Mouse (Mus musculus) B cell, adult 2 months (primary cell): ENCODE results near the gene Tacr1.

Experiments
- DNase-seq, 2 experiments: peaks; one replicate each; pipeline ENCODE4 v3.0.0; 2022

Gene Tacr1

GRCm38 (mm10) chr6:82528631-82529030, 126.5 kb downstream of the Tacr1 start:
- DNase-seq = no peak

DNA sequence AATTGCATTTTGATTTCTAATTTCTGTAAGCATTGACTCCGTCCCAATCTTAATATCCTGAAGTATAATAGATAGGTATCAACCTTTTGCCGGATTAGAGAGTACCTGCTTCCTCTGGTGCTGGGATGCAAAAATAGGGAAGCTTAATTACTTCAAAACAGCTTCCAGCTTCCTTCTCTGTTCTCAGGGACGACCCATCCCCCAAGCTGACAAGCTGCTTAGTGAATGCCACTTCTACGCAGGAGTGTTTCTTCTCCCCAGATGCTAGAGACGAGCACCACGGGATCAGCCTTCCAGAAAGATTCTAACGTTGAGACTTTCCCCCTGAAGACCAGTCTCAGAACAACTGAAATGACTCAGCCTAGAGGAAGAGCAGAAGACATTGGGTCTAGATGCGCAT, 134.5 kb downstream of the Tacr1 start:
- no peak for DNase-seq

- DNase-seq = no peak
These were observed 147.1 kb downstream of the Tacr1 start for GRCm38 (mm10) chr6:82549270-82549669.

- DNase-seq = no peak
These were observed 173.3 kb downstream of the Tacr1 start for GRCm38 (mm10) chr6:82575445-82575844.

DNA sequence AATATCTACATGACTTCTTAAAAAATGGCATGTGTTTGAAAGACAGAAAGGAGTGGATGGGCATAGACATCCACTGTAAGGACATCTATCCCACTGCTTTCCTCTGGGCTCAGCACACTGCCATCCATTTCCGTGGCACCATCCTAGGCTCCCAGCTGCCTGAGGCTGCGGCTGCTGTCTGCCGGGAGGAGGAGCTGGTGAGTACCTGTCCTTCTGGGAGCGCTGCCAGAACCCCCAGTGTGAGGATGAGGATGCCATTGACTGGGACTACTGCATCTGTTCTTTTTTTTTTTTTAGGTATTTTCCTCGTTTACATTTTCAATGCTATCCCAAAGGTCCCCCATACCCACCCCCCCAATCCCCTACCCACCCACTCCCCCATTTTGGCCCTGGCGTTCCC, 183.3 kb downstream of the Tacr1 start:
- no peak for DNase-seq

DNA sequence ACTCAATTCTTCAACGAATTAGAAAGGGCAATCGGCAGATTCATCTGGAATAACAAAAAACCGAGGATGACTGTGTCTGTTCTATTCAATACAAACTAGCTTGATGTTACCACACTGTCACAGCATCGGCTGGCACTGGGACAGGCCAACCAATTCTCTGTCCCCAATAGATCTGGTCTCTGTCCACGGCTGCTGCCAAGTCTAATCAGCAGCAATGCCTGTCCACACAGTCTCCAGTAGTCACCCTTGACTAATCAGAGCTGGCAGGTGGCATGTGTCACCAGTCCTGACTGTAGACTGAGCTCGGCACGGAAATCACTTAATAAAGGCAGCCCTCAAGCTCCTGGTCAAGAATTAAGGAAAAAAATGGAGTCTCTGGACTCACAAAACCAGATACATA, 187.3 kb downstream of the Tacr1 start:
- DNase-seq = no peak

- no peak for DNase-seq
These were observed 193.4 kb downstream of the Tacr1 start for GRCm38 (mm10) chr6:82595461-82596090.

DNA sequence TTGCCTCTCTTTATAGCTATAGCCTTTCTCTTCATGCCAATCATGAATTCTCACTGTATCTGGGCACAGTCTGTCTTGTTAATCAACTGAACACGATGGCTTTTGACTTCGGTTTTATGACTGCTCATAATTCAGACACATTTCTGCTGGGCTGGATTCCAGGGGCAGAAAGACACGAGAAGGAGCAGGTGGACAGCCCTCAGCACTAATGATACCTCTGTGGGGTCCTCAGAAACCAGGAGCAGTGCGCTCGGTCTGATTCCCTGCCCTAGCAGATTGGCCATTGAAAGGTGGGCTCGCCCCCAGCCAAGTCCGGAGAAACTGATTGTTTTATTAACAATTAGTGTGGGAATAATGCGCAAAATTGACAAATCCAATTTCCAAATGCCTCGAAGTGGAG, 201.1 kb downstream of the Tacr1 start:
- DNase-seq = no peak

- DNase-seq = no peak
These were observed 201.5 kb downstream of the Tacr1 start for GRCm38 (mm10) chr6:82603665-82604064.

- DNase-seq = no peak
These were observed 202.7 kb downstream of the Tacr1 start for GRCm38 (mm10) chr6:82604791-82605190.

DNA sequence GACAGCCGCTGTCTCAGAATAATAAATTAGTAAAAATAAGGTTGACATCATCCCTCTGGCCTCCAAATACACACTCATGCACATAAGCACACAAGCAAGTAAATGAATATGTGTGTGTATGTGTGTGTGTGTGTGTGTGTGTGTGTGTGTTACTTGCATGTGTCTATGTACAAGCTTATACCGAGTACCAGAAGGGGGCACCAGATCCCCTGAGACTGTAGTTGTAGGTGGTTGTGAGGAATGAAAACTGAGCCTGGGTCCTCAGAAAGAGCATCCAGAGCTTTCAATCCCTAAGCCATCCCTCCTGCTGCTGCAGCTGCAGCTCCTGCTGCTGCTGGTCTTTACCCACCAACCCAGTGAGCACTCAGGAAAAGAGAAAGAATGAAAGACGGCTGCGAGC, 206.6 kb downstream of the Tacr1 start:
- DNase-seq = no peak

GRCm38 (mm10) chr6:82609339-82609926, 207.3 kb downstream of the Tacr1 start:
- DNase-seq = no peak
